Mouse (Mus musculus) liver, embryonic 14.5 days (tissue): ENCODE measurements at regions not wholly inside any gene's neighbourhood (a gene's known extent, or its start where the extent isn't known, plus 50 kb on each side); places are given as distances from the start of the nearest gene placed in this dataset.

ENCODE experiments used
- CTCF ChIP-seq: IDR thresholded peaks from 2 replicates; pipeline ENCODE4 v1.5.1; 2016; ENCODE audit warnings: antibody characterized with exemption, low read depth, control low read depth
- EP300 ChIP-seq: IDR thresholded peaks from 2 replicates; pipeline ENCODE4 v1.6.1; 2016; ENCODE audit warnings: antibody characterized with exemption, low read depth

DNA sequence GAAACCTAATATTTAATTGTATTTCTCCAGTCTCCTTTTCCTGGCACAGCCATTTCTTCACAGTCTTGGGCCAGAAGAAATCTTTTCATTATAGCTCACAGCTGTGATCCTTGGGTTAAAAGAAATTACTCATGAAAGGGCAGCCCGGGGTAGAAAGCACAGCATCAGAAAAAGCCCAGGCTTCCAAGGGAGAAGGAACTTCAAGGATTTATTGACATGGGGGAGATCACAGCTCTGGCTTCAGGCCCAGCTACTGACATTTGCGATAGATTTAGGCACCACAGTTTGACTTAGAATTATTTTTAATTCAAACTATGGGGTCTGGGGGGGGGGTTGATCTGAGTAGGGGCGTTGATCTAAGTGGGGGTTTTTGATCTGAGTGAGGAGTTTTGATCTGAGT, 291.3 kb downstream of the Gm9195 start:
- TF ChIP-seq CTCF, result no peak
- TF ChIP-seq EP300, result no peak
